Mouse (Mus musculus): Measurements from ENCODE around the gene Nfia. TPM values are rescaled to one million over a fixed set of nuclear protein-coding genes. Genes with fewer than 3 reads are reported as not detected.
A peak's percentile ranks its signal among the peaks of the same experiment; 100 is the strongest.

The Nfia gene
- polyA plus RNA-seq (2012; rRNA removed), result 56.8 and 62.1 TPM in 2 replicates

- no peak for DNase-seq (ENCODE audit: low read depth)
Measured at GRCm38 (mm10) chr4:97772641-97773040, at the start of gene Nfia. Gene Nfia, plus strand, starts transcription at chr4:97772734.

- no peak for DNase-seq (ENCODE audit: low read depth)
Measured at GRCm38 (mm10) chr4:97723374-97723773, 49.2 kb upstream of the Nfia start.

GRCm38 (mm10) chr4:97728520-97728919 is 44.0 kb upstream of the Nfia start:
- DNase-seq (ENCODE audit: low read depth), result no peak

GRCm38 (mm10) chr4:97729999-97730398 is 42.5 kb upstream of the Nfia start:
- no peak for DNase-seq (ENCODE audit: low read depth)

- no peak for DNase-seq (ENCODE audit: low read depth)
Measured at GRCm38 (mm10) chr4:97730416-97730815, 42.1 kb upstream of the Nfia start.

- no peak for DNase-seq (ENCODE audit: low read depth)
Measured at GRCm38 (mm10) chr4:97733392-97733791, 39.1 kb upstream of the Nfia start.

GRCm38 (mm10) chr4:97743932-97744331 is 28.6 kb upstream of the Nfia start:
- no peak for DNase-seq (ENCODE audit: low read depth)

- no peak for DNase-seq (ENCODE audit: low read depth)
Measured at GRCm38 (mm10) chr4:97745296-97746105, 27.0 kb upstream of the Nfia start.

GRCm38 (mm10) chr4:97746106-97746900 is 26.2 kb upstream of the Nfia start:
- no peak for DNase-seq (ENCODE audit: low read depth)

- DNase-seq (ENCODE audit: low read depth), result no peak
Measured at GRCm38 (mm10) chr4:97750401-97750800, 22.1 kb upstream of the Nfia start.

- peak; percentile 92 for DNase-seq (ENCODE audit: low read depth)
Measured at GRCm38 (mm10) chr4:97751030-97751482, 21.5 kb upstream of the Nfia start.

GRCm38 (mm10) chr4:97751483-97752251 is 20.9 kb upstream of the Nfia start:
- DNase-seq (ENCODE audit: low read depth), result no peak

- DNase-seq (ENCODE audit: low read depth), result no peak
Measured at GRCm38 (mm10) chr4:97752276-97753010, 20.1 kb upstream of the Nfia start.

- DNase-seq (ENCODE audit: low read depth), result no peak
Measured at GRCm38 (mm10) chr4:97753521-97753920, 19.0 kb upstream of the Nfia start.

- DNase-seq (ENCODE audit: low read depth), result no peak
Measured at GRCm38 (mm10) chr4:97754241-97754640, 18.3 kb upstream of the Nfia start.

- DNase-seq (ENCODE audit: low read depth), result no peak
Measured at GRCm38 (mm10) chr4:97757207-97757977, 15.1 kb upstream of the Nfia start.

GRCm38 (mm10) chr4:97757978-97758461 is 14.5 kb upstream of the Nfia start:
- no peak for DNase-seq (ENCODE audit: low read depth)

GRCm38 (mm10) chr4:97758661-97759060 is 13.9 kb upstream of the Nfia start:
- DNase-seq (ENCODE audit: low read depth), result no peak

- DNase-seq (ENCODE audit: low read depth), result no peak
Measured at GRCm38 (mm10) chr4:97764616-97765015, 7.9 kb upstream of the Nfia start.

GRCm38 (mm10) chr4:97765341-97766020 is 7.1 kb upstream of the Nfia start:
- DNase-seq (ENCODE audit: low read depth), result no peak

Measured in gonadal fat pad, adult 2 months (tissue).